Mouse (Mus musculus): ENCODE data around the gene Hbb-bt.
"Not testable (repeated sequence)": the region's sequence is repeated elsewhere in the genome, so short reads cannot be mapped to it uniquely, and the experiment has no call there.

The Hbb-bt gene

DNA sequence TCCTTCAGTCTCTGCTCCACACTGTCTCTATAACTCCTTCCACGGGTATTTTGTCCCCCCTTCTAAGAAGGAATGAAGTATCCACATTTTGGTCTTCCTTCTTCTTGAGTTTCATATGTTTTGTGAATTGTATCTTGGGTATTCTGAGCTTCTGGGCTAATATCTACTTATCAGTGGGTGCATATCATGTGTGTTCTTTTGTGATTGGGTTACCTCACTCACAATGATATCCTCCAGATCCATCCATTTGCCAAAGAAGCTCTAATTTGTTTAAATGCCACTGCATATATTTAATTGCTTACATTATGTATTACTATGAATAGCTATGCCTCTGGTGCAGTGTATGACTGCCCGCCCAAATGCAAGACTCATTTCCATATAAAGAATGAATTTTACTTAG, 5.7 kb downstream of the Hbb-bt start:
- not testable (repeated sequence) for DNase-seq

DNA sequence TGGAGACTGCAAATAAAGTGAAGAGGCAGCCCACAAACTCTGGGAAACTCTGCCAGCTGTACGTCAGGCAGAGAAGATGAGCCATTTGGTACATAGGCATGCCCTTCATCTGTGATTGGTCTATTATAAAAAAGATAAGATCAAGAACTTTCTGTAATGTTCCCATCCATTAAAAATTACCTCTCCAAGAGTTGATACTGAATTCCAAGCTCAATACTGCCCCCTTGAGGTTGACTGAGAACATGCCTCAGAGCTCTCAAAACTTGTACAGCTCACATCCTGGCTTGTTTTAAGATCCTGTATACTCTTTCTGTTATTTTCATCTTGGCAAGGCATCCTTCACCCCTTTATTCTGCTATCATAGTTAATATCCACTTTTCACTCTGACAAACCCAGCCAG, 6.9 kb downstream of the Hbb-bt start:
- no peak for DNase-seq

DNA sequence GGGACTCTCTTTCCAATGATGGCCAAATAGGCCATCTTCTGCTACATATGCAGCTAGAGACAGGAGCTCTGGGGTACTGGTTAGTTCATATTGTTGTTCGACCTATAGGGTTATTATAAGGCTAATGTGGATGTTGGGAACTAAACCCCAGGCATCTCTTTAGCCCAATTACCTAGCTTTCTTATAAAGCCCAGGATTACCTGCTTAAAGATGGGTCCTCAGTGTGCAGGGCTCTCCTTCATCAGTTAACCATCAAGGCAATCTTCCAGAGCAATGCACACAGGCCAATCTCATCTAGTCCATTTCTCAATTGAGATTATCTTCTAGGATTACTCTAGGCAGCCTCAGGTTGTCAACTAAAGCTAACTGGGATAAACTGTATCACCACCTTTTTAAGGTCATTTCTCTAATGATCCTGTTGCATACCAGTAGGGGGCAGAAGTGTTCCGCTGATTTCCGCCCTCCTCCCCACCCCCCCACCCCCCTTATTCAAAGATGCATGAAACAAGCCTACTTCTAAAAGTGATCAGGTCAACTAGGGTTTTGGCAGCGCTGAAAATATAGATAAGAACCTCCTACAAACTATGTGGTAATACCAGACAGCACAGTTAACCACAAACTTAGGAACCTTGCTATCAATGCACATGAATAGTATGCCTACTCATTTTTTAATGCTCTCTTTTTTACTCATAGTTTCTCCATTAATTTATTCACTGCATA, 21.0 kb downstream of the Hbb-bt start:
- no peak for DNase-seq

DNA sequence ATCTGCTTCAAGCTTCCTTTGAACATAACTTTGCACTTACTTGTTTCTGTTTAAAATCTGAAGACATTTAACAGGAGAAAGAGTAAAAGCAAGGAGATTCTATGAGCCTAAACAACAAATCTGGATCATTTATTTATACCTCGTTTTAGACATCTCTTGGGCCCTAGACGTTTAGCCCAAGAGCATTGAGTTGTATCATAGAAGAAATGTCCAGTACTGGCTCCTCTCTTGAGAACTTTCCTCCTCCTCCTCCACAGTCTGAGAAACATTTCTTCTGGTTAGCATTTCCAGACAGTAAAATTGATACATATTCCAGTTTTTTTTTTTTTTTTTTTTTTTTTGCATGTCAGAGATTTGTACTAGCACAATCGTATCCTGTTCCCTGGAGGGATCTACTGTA, 22.1 kb downstream of the Hbb-bt start, which contains the start of gene Olfr67:
Gene Olfr67 (minus strand): TSS at position 101 of the 400 bp plus-strand sequence.
- DNase-seq: no peak

DNA sequence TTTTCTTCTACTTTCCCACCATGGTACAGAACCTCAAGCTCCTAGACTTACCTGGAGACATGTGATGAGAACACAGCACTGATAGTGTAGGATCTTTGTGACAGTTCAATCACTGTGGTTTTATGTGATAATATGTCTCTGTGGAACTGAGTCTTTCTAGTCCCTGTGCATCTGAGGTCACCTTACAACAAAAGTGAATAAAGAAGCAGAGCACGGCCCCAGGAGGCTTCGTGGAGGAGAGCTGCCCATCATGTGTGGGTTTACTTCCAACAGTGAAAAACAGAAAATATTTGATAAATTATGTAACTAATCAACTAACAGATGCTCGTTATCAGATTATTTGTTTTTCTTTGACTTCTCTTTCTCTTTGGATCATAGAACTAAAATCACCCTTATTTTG, 34.2 kb downstream of the Hbb-bt start, which contains the start of gene Olfr68:
Gene Olfr68 (minus strand): TSS at position 101 of the 400 bp plus-strand sequence.
- no peak for DNase-seq

DNA sequence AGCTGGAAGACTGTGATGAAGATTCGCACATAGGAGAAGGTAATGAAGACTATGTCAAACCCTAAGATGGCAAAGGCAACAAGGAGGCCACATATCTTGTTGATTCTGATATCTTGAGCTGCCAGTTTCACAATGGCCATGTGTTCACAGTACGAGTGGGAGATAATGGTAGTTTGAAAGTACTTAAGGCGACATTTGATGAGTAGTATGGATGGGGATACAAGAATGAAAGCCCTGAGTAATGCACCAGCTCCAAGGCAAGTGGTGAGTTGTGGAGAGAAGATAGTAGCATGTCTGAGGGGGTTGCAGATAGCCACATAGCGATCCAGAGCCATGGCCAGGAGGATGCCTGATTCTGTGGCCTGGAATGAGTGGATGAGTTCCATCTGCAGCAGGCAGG, 36.1 kb downstream of the Hbb-bt start:
- DNase-seq: not testable (repeated sequence)

DNA sequence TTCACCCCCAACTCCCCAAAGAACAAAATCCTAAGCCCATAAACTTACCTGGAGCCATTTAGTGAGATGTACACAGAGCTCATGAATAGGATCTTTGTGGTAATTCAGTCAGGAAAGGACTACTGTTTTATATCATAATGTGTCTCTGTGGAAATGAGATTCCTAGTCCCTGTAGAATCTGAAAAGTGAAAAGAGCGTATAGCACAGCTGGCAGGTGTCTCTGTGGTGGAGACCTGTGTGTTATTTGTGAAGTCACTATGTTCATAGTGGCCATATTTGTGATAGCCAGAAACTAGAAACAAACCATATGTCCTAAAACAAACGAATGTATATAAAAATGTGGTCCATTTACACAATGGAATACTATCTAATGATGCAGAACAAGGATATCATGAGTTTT, 42.3 kb downstream of the Hbb-bt start, which contains the start of gene Olfr69:
Gene Olfr69 (minus strand): TSS at position 101 of the 400 bp plus-strand sequence.
- no peak for DNase-seq

DNA sequence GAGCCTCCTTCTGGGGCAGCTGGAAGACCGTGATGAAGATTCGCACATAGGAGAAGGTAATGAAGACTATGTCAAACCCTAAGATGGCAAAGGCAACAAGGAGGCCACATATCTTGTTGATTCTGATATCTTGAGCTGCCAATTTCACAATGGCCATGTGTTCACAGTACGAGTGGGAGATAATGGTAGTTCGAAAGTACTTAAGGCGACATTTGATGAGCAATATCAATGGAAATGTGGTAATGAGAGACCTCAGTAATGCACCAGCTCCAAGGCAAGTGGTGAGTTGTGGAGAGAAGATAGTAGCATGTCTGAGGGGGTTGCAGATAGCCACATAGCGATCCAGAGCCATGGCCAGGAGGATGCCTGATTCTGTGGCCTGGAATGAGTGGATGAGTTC, 46.1 kb downstream of the Hbb-bt start:
- not testable (repeated sequence) for DNase-seq

Data from lung, postnatal 36 days (tissue).